Mouse (Mus musculus) small intestine, adult 2 months (tissue): ENCODE measurements at regions not wholly inside any gene's neighbourhood (a gene's known extent, or its start where the extent isn't known, plus 50 kb on each side); places are given as distances from the start of the nearest gene placed in this dataset.
"Not testable (repeated sequence)": the region's sequence is repeated elsewhere in the genome, so short reads cannot be mapped to it uniquely, and the experiment has no call there.

Source experiments
- H3K27ac ChIP-seq: fragments of 200-500 bp; 2 replicates; pipeline ENCODE4 v1.5.1; 2012; ENCODE audit warnings: low read depth, low read length, control low read depth, inconsistent platforms; ENCODE audit not compliant: insufficient read depth
- H3K27me3 ChIP-seq: fragments of 200-500 bp; 2 replicates; pipeline ENCODE4 v1.6.1; 2012; ENCODE audit warnings: mild to moderate bottlenecking, moderate library complexity, low read length, inconsistent platforms; ENCODE audit not compliant: control insufficient read depth, insufficient read depth
- H3K36me3 ChIP-seq: fragments of 200-500 bp; 2 replicates; pipeline ENCODE4 v1.6.1; 2012; ENCODE audit warnings: mild to moderate bottlenecking, low read length, control low read depth, inconsistent platforms; ENCODE audit not compliant: control insufficient read depth, insufficient read depth
- H3K4me1 ChIP-seq: fragments of 200-500 bp; 2 replicates; pipeline ENCODE4 v1.6.1; 2012; ENCODE audit warnings: low read length, inconsistent platforms, mixed read lengths; ENCODE audit not compliant: control insufficient read depth, insufficient read depth, insufficient read length
- H3K4me3 ChIP-seq: fragments of 200-500 bp; 2 replicates; pipeline ENCODE4 v1.5.1; 2012; ENCODE audit warnings: low read depth, mild to moderate bottlenecking, control low read depth, inconsistent platforms, low read length, moderate library complexity
- CTCF ChIP-seq: fragments of 200-500 bp; IDR thresholded peaks from 2 replicates; pipeline ENCODE4 v1.5.1; 2012; ENCODE audit warnings: low read depth, mild to moderate bottlenecking, control low read depth, inconsistent platforms, low read length, moderate library complexity, mixed read lengths; ENCODE audit not compliant: insufficient replicate concordance, insufficient read length; ENCODE audit errors: extremely low read depth
- POLR2A ChIP-seq: fragments of 200-500 bp; IDR thresholded peaks from 2 replicates; pipeline ENCODE4 v1.6.1; 2012; ENCODE audit warnings: low read depth, mild to moderate bottlenecking, control low read depth, inconsistent platforms, low read length, moderate library complexity
- WGBS: fragments of 180-500 bp; shearing (Covaris S2); methylation state at CpG from one replicate; pipeline ENCODE4 v1.1.7; 2018; 5-methylcytosine and 5-hydroxymethylcytosine counted together

DNA sequence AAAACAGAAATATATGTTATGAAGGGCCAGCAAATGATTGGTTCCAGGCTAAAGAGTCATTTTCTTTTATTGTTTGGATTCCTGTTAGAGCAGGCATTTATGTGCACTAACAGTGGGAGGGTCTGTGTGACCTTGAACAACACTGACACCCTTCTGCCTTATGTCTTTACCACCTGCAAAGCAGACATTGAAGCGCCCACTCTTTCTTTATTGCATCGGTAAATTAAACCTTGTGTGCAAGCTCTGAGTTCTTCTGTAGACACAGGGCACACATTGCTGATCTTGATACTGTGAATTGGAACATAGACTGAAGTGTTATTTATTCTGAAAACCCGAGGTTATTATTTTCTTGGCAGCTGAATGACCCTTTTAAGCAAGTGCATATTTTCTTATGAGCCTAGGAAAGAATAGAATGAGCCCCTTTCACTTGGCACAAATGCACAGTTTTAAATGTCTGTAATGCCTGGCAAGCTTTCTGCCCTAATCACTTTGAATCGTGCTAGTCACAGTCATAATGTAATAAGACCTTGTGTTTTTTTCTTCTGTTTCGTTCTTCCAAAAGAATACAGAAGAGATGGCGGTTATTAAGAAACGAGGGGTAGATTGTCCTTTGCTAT lies 125.1 kb upstream of the Cobl start:
- WGBS, result 69% methylated on average over 7 of the region's 7 CpGs
- Histone ChIP-seq H3K27ac (no peak overlapping the region), H3K27me3 (no peaks in the 10 kb centered on the region), H3K36me3 (no peaks in the 10 kb centered on the region), H3K4me1 (no peaks in the 10 kb centered on the region), H3K4me3 (no peak overlapping the region)
- TF ChIP-seq POLR2A, result no peak

DNA sequence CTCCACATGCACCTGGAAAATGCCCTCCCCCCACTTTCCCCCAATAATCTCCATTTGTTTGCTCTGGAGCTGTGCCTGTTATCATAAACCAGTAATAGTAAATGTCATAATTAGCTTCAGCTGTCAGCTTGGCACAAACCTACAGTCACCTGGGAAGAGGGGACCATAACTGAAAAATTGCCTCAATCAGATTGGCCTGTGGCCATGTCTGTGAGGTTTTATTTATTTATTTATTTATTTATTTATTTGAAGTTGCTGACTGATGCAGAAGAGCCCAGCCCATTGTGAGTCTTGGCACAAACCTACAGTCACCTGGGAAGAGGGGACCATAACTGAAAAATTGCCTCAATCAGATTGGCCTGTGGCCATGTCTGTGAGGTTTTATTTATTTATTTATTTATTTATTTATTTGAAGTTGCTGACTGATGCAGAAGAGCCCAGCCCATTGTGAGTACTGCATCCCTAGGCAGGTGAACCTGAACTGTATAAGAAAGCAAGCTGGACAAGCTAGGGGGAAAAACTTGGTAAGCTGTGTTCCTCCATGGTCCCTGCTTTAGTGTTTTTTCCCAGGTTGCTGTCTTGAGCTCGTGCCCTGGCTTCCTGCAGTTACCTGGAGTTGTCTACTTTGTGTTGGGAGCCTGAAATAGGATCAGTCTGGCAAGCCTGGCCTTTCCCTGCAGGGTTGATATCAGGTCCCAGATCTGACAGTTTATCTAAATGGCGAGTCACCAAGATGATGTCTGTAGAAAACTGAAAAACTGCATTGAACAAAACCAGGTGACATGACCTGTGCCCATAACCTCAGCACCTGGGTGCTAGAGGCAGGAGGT lies 120.3 kb upstream of the Cobl start:
- H3K4me1 ChIP-seq, H3K27ac ChIP-seq, H3K4me3 ChIP-seq, H3K27me3 ChIP-seq, H3K36me3 ChIP-seq: not testable (repeated sequence)
- WGBS, result 45% methylated on average over 2 of the region's 2 CpGs

DNA sequence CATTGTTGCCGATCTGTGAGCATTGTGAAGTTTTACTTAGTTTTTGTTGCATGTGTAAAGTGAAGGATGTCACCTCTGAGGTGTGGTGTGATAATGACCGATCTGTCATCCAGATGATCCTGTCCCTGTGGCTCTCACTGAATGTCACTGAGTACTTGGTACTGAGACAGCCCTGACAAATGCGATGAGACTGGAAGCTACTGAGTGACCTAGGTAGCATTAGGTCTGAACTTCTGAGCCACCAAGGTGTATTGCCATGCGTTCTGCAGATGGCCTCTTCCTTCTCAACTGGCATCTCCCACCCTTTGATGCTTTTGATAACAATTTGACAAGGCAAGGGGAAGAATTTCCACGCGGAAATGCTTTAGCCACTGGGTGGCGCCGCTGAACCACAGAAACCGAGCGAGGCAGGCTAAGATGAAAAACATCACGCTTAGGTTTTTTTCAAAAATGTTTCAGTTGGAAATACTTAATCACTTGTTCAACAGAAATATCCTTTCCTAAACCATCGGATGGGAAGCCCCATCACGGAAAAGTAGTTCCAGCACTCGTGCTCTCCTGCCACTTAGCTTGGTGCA lies 114.3 kb upstream of the Cobl start:
- Histone ChIP-seq H3K4me3 (no peak overlapping the region), H3K4me1 (no peaks in the 10 kb centered on the region), H3K27ac (no peak overlapping the region), H3K27me3 (no peaks in the 10 kb centered on the region), H3K36me3 (no peaks in the 10 kb centered on the region)
- WGBS, result 34% methylated on average over 14 of the region's 14 CpGs
- TF ChIP-seq CTCF (peak; percentile 36; the same call in 1 of the 2 replicates), POLR2A (no peak)

DNA sequence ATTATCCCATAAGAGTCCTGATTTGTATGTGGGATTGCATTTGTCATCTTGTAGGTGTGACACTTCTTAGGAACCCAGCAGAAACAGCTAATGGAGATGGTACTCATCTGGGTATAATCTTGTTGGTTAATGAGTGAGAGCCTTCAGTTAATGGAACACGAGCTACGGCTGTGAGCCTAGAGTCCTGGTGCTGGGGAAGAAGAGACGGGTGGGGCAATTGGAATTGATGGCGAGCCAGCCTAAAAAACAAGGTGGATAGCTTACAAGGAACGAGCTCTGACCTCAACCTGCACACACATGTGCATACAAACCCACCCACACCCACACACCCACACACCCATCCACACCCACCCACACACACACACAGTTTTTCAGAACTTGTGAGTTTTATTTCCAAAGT lies 94.9 kb upstream of the Cobl start:
- no peak overlapping the region for H3K27ac ChIP-seq
- 64% methylated on average over 5 of the region's 5 CpGs for whole genome bisulfite sequencing
- H3K4me1 ChIP-seq, result no peaks in the 10 kb centered on the region
- no peak overlapping the region for H3K4me3 ChIP-seq
- no peak for TF ChIP-seq POLR2A
- no peaks in the 10 kb centered on the region for H3K27me3 ChIP-seq
- no peaks in the 10 kb centered on the region for H3K36me3 ChIP-seq

DNA sequence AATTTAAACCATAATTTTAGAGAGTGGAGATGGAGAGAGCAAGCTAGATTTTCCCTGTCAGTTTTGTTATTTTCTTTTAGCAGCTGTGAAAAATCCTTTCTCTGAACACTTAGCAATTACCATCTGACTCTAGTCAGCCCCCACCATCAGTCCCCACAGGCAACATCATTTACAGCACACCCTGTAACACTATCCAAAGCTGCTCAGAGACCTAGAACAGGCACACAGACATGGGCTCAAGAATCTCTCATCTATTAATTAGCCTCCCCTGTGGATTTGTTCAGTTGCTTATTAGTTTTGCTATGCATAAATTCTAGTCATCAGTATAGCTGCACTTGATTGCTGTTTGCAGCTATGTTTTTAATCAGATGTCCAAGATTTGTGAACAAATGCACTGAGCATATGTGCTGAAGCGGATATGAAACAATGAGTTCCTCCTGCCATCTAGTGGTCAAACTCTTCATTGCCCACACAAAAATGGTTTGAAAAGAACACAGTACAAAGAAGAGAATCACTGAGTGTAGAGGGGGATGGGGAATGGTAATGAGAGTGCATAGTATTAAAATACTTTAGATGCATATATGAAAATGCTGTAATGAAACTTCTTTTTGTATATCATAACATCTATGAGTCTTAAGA lies 94.4 kb upstream of the Cobl start:
- no peaks in the 10 kb centered on the region for H3K27me3 ChIP-seq
- no peak overlapping the region for H3K4me3 ChIP-seq
- WGBS, result 28% methylated on average over 1 of the region's 1 CpGs
- TF ChIP-seq POLR2A (no peak), CTCF (no peak)
- H3K4me1 ChIP-seq, result no peaks in the 10 kb centered on the region
- no peak overlapping the region for H3K27ac ChIP-seq
- H3K36me3 ChIP-seq, result no peaks in the 10 kb centered on the region

DNA sequence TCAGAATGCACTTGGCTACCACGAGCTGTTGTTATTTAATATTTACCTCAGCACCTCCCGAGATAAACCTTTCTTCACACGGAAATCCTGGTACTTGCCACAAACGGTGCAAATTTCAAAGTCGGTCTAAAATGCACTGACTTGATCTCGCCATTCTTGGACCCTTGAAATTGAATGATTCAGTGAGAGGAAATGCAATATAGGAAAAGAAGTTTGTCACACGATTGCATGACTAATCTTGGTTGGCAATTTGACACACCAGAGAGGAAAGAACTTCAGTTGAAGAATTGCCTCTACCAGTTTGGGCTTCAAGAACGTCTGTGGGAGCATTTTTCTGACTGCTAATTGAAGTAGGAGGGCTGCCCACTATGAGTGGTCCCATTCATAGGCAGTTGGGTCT lies 93.4 kb upstream of the Cobl start:
- Histone ChIP-seq H3K36me3 (no peaks in the 10 kb centered on the region), H3K27ac (no peak overlapping the region), H3K27me3 (no peaks in the 10 kb centered on the region), H3K4me3 (no peak overlapping the region), H3K4me1 (no peaks in the 10 kb centered on the region)
- WGBS, result 69% methylated on average over 8 of the region's 8 CpGs
- TF ChIP-seq CTCF (no peak), POLR2A (no peak)

DNA sequence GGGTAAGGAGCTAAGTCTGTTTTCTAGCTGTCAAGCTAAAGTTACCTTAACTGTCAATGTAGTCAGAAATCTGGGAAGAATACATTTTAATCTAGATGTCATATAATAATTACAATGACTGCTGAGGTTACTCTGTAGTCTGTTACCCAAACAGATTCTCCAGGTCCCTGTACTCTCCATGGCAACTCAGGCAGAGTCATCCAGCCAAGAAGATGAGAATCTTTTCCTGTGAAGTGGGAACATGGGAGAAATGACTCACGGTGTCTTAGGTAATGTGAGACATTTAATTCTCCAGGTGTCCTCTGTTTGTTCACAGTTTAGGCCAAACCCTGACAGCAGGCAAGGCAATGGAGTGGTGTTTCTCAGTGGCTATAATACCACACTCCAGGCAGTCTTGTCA lies 81.0 kb upstream of the Cobl start:
- Histone ChIP-seq H3K27me3 (no peaks in the 10 kb centered on the region), H3K27ac (no peak overlapping the region), H3K36me3 (no peaks in the 10 kb centered on the region), H3K4me1 (no peaks in the 10 kb centered on the region), H3K4me3 (no peak overlapping the region)
- 91% methylated on average over 1 of the region's 1 CpGs for WGBS
- TF ChIP-seq CTCF (no peak), POLR2A (no peak)
